Mouse (Mus musculus) CH12.LX (cell line): Measurements from ENCODE around the gene Olfr678. TPM values are rescaled to one million over a fixed set of nuclear protein-coding genes. Genes with fewer than 3 reads are reported as not detected.

Source experiments
- polyA plus RNA-seq: library from polyadenylated mRNA; unstranded; fragments of >175 nt; gene quantifications from 2 replicates; pipeline ENCODE4 v1.2.1, GENCODE M21; 2012; ENCODE audit warnings: low read depth; ENCODE audit not compliant: insufficient read length
- total RNA-seq, 2 experiments: library from RNA; depleted of rRNA; stranded (reverse); fragments of 300-350 nt in 1 of 2; fragments of >200 nt in 1 of 2; gene quantifications; 2 replicates each; pipeline ENCODE4 v1.2.3; 2012 to 2014

Olfr678 gene
- total and polyA plus RNA-seq, 3 experiments, result not detected

Other genes starting within 250 kb of the Olfr678 start
Only the 20 nearest of the 22 such genes appear.
- not detected in 2 replicates for gene Usp17lb, start 221.9 kb upstream of the Olfr678 start, total RNA-seq (2012; rRNA removed)
- gene Usp17lb, start 221.9 kb upstream of the Olfr678 start, total RNA-seq (2014; rRNA removed), result not detected in 2 replicates
- not detected in 2 replicates for gene Usp17lb, start 221.9 kb upstream of the Olfr678 start, polyA plus RNA-seq
- 0.13 and 0.17 TPM in 2 replicates for gene Usp17la, start 207.5 kb upstream of the Olfr678 start, total RNA-seq (2012; rRNA removed)
- not detected in 2 replicates for gene Usp17la, start 207.5 kb upstream of the Olfr678 start, total RNA-seq (2014; rRNA removed)
- 0.10 and 0.11 TPM in 2 replicates for gene Usp17la, start 207.5 kb upstream of the Olfr678 start, polyA plus RNA-seq
- gene Olfr665, start 186.4 kb upstream of the Olfr678 start, total RNA-seq (2012; rRNA removed), result not detected in 2 replicates
- not detected in 2 replicates for gene Olfr665, start 186.4 kb upstream of the Olfr678 start, total RNA-seq (2014; rRNA removed)
- gene Olfr665, start 186.4 kb upstream of the Olfr678 start, polyA plus RNA-seq, result not detected in 2 replicates
- not detected in 2 replicates for gene Olfr666, start 168.5 kb upstream of the Olfr678 start, total RNA-seq (2012; rRNA removed)
- gene Olfr666, start 168.5 kb upstream of the Olfr678 start, total RNA-seq (2014; rRNA removed), result not detected in 2 replicates
- gene Olfr666, start 168.5 kb upstream of the Olfr678 start, polyA plus RNA-seq, result not detected in 2 replicates
- gene Olfr667, start 143.0 kb upstream of the Olfr678 start, total RNA-seq (2012; rRNA removed), result not detected in 2 replicates
- not detected in 2 replicates for gene Olfr667, start 143.0 kb upstream of the Olfr678 start, total RNA-seq (2014; rRNA removed)
- gene Olfr667, start 143.0 kb upstream of the Olfr678 start, polyA plus RNA-seq, result not detected in 2 replicates
- gene Olfr668, start 136.4 kb upstream of the Olfr678 start, total RNA-seq (2012; rRNA removed), result not detected in 2 replicates
- not detected in 2 replicates for gene Olfr668, start 136.4 kb upstream of the Olfr678 start, total RNA-seq (2014; rRNA removed)
- not detected in 2 replicates for gene Olfr668, start 136.4 kb upstream of the Olfr678 start, polyA plus RNA-seq
- not detected in 2 replicates for gene Olfr669, start 130.2 kb upstream of the Olfr678 start, total RNA-seq (2012; rRNA removed)
- not detected in 2 replicates for gene Olfr669, start 130.2 kb upstream of the Olfr678 start, total RNA-seq (2014; rRNA removed)
- not detected in 2 replicates for gene Olfr669, start 130.2 kb upstream of the Olfr678 start, polyA plus RNA-seq
- gene Olfr670, start 101.9 kb upstream of the Olfr678 start, total RNA-seq (2012; rRNA removed), result not detected in 2 replicates
- not detected in 2 replicates for gene Olfr670, start 101.9 kb upstream of the Olfr678 start, total RNA-seq (2014; rRNA removed)
- gene Olfr670, start 101.9 kb upstream of the Olfr678 start, polyA plus RNA-seq, result not detected in 2 replicates
- gene Olfr671, start 85.3 kb upstream of the Olfr678 start, total RNA-seq (2012; rRNA removed), result not detected in 2 replicates
- not detected in 2 replicates for gene Olfr671, start 85.3 kb upstream of the Olfr678 start, total RNA-seq (2014; rRNA removed)
- not detected in 2 replicates for gene Olfr671, start 85.3 kb upstream of the Olfr678 start, polyA plus RNA-seq
- gene Olfr672, start 62.4 kb upstream of the Olfr678 start, total RNA-seq (2012; rRNA removed), result not detected in 2 replicates
- gene Olfr672, start 62.4 kb upstream of the Olfr678 start, total RNA-seq (2014; rRNA removed), result not detected in 2 replicates
- not detected in 2 replicates for gene Olfr672, start 62.4 kb upstream of the Olfr678 start, polyA plus RNA-seq
- gene Olfr675, start 36.0 kb upstream of the Olfr678 start, total RNA-seq (2012; rRNA removed), result not detected in 2 replicates
- not detected in 2 replicates for gene Olfr675, start 36.0 kb upstream of the Olfr678 start, total RNA-seq (2014; rRNA removed)
- gene Olfr675, start 36.0 kb upstream of the Olfr678 start, polyA plus RNA-seq, result not detected in 2 replicates
- not detected in 2 replicates for gene Olfr676, start 31.8 kb upstream of the Olfr678 start, total RNA-seq (2012; rRNA removed)
- gene Olfr676, start 31.8 kb upstream of the Olfr678 start, total RNA-seq (2014; rRNA removed), result not detected in 2 replicates
- gene Olfr676, start 31.8 kb upstream of the Olfr678 start, polyA plus RNA-seq, result not detected in 2 replicates
- not detected in 2 replicates for gene Olfr677, start 13.1 kb upstream of the Olfr678 start, total RNA-seq (2012; rRNA removed)
- not detected in 2 replicates for gene Olfr677, start 13.1 kb upstream of the Olfr678 start, total RNA-seq (2014; rRNA removed)
- gene Olfr677, start 13.1 kb upstream of the Olfr678 start, polyA plus RNA-seq, result not detected in 2 replicates
- not detected in 2 replicates for gene Olfr679, start 16.7 kb downstream of the Olfr678 start, total RNA-seq (2012; rRNA removed)
- not detected in 2 replicates for gene Olfr679, start 16.7 kb downstream of the Olfr678 start, total RNA-seq (2014; rRNA removed)
- not detected in 2 replicates for gene Olfr679, start 16.7 kb downstream of the Olfr678 start, polyA plus RNA-seq
- not detected in 2 replicates for gene Olfr680-ps1, start 28.3 kb downstream of the Olfr678 start, total RNA-seq (2012; rRNA removed)
- gene Olfr680-ps1, start 28.3 kb downstream of the Olfr678 start, total RNA-seq (2014; rRNA removed), result not detected in 2 replicates
- gene Olfr680-ps1, start 28.3 kb downstream of the Olfr678 start, polyA plus RNA-seq, result not detected in 2 replicates
- not detected in 2 replicates for gene Olfr681, start 52.4 kb downstream of the Olfr678 start, total RNA-seq (2012; rRNA removed)
- gene Olfr681, start 52.4 kb downstream of the Olfr678 start, total RNA-seq (2014; rRNA removed), result not detected in 2 replicates
- gene Olfr681, start 52.4 kb downstream of the Olfr678 start, polyA plus RNA-seq, result not detected in 2 replicates
- gene Olfr683, start 82.5 kb downstream of the Olfr678 start, total RNA-seq (2012; rRNA removed), result not detected in 2 replicates
- not detected in 2 replicates for gene Olfr683, start 82.5 kb downstream of the Olfr678 start, total RNA-seq (2014; rRNA removed)
- gene Olfr683, start 82.5 kb downstream of the Olfr678 start, polyA plus RNA-seq, result not detected in 2 replicates
- not detected in 2 replicates for gene Olfr684, start 99.2 kb downstream of the Olfr678 start, total RNA-seq (2012; rRNA removed)
- not detected in 2 replicates for gene Olfr684, start 99.2 kb downstream of the Olfr678 start, total RNA-seq (2014; rRNA removed)
- gene Olfr684, start 99.2 kb downstream of the Olfr678 start, polyA plus RNA-seq, result not detected in 2 replicates
- gene Olfr685, start 121.5 kb downstream of the Olfr678 start, total RNA-seq (2012; rRNA removed), result not detected in 2 replicates
- gene Olfr685, start 121.5 kb downstream of the Olfr678 start, total RNA-seq (2014; rRNA removed), result not detected in 2 replicates
- gene Olfr685, start 121.5 kb downstream of the Olfr678 start, polyA plus RNA-seq, result not detected in 2 replicates
- gene Olfr686, start 143.0 kb downstream of the Olfr678 start, total RNA-seq (2012; rRNA removed), result not detected in 2 replicates
- gene Olfr686, start 143.0 kb downstream of the Olfr678 start, total RNA-seq (2014; rRNA removed), result not detected in 2 replicates
- not detected in 2 replicates for gene Olfr686, start 143.0 kb downstream of the Olfr678 start, polyA plus RNA-seq